Mouse (Mus musculus) 3134 (cell line): ENCODE measurements around the gene Cyyr1.

Experiments used
- DNase-seq: peaks from one replicate; pipeline ENCODE4 v3.0.0-alpha.2; 2011; ENCODE audit warnings: low spot score; ENCODE audit not compliant: insufficient read length; ENCODE audit errors: extremely low read depth

Gene Cyyr1

DNA sequence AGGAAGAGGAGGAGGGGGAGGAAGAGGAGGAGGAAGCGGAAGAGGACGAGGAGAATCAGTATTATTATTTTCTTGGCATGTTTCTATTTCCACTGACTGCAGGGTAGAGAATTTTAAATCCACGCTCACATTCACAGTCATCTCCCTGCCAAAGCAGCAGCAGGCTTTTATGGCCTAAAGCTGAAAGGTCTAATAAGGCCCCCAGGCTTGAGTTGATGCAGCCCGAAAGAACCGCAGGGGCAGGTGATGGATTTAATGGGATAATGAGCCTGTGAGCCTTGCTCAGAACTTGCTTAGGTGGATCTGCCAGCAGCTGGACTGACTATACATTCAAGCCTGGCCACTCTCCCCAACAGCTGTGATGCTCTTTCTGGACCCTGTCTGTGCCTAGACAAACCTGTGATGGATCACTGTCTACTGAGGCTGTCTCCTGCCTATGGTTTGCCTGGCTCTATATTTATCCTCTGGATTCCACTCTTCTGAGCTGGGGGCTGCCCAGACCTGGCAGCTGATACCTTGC lies 78.6 kb downstream of the Cyyr1 start:
- no peak for DNase-seq

DNA sequence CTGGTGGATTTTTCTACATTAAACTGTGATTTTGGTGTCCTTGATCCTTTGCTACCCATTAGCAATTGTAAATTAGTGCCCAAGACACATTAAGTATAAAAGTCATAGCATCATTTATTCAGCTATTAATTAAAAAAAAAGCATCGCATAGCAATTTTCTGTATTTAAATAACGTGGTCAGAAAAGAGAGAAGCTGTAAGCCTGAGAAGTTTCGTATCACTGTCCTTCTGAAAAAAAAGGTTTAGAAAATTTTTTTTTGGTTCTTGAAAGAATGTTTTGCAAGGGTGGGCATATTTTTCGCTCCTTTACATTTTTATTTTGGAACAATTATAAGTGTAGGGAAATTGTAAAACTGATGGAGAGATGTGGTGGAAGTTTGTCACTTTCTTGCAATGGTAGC lies 83.1 kb downstream of the Cyyr1 start:
- no peak for DNase-seq

DNA sequence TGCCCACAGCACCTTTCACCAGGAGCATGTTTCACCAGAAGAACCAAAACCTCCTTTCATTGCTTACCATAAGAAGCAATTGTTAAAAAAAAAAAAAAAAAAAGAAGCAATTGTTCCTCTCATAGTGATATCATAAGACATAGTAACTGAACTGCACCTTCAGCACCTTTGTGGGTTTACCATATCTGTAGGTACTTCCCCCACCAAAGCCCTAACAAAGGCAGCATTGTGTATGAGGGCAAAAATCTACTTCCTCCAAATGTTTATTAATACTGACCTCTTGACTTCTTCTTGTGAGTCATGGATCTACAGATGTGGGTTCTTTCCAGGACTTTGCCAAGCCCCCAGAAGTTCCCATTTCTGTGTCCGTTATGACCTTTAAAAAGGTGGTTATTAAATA lies 98.2 kb downstream of the Cyyr1 start:
- DNase-seq: no peak

DNA sequence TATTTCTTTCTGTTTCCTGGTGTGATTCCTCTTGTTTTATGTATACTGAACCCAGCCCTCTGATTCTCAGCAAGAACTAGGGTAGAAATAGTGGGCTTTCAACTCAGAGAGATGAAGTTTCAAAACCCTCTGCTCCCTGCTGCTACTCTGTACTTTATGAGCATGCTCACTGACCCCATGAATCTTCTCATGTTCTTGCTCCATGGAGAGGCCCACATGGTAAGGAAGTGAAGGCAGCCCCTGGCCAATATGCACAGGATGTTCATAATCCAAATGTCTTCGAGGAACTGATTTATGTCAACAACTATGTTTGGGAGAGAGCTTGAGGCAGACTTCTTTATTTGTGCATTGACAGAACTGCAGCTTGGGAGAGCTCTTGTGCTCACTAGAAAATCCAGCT lies 106.9 kb downstream of the Cyyr1 start:
- DNase-seq: no peak

DNA sequence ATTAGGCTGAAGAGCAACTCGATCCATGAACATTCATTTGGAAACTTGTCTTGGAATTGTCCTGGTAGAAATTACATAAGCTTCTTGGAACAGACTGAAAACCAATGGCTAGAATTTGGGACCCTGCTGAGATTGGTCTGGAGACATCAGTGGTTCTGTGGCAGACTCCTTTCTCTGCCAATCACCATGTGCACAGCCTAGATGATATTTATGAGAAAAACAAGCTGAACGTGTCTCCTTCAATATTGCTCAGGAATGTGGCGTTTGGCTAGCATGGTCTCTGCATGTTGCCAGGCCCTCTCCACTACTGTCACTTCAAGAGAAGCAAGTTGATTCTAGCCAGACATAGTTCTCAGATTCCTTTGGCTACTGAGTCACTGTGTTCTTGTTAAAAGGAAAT lies 107.4 kb downstream of the Cyyr1 start:
- DNase-seq: no peak

DNA sequence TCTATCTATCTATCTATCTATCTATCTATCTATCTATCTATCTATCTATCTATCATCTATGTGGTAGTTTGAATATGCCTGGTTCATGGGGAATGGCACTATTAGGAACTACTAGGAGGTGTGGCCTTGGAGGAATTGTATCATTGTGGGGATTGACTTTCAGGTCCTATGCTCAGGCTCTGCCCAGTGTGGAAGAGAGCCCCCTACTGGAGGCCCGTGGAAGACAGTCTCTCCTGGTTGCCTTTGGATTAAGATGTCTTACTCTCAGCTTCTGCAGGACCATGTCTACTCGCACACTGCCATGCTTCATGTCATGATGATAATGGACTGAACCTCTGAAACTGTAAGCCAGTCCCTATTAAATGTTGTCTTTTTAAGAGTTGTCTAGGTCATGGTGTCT lies 117.8 kb downstream of the Cyyr1 start:
- no peak for DNase-seq

DNA sequence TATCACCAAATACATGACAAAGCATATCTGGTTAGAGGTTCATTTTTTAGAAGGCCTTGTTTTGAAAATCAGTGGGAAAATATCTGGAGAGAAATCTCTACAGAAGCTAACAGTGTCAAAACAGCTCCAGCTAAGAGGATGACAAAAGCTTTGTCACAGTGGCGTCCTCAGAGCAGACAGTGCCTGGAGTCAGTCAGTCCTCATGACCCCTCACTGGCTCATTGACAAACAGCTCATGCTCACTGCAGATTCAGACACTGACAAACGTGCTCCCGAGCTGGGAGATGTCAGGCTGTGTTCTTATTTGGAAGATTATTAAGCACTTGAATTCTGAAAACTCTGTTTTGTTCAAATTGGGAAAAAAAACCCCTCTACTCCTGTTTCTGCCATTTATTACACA lies 124.0 kb downstream of the Cyyr1 start:
- no peak for DNase-seq

DNA sequence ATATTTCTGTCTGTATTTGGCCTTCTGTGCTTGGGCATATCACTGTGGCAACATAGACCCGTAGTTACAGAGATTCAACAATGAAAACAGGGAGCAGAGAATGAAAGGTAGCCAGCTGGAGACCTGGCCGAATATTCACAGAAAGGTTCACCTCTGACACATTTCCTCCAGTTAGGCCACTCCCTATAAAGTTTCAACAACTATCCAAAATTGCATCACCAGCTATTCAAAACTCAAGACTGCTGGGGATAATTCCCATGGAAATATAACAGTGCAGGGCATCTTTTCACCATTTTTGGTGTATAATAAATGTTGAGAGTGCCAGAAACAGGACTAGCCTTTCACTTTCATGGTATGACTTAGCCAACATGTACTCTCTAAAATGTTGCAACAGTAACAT lies 130.3 kb downstream of the Cyyr1 start:
- no peak for DNase-seq

DNA sequence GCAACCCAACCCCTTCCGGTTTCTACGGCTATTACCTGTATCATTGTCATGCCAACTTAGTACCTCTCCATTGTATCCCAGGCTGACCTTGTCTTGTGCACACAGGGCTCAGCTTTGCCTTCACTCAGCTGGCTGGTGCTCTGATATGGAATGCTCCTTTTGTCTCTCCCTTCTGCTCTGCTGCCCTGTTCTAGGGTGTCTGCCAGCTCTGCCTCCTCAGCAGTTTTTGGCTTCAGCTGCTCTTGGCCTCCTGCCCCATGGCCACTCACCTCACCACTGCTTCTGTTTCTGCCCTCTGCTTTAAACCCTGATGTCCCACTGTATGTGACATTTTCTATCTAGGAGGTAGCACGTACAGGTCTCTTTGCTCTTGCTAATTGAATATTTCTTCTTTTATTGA lies 137.8 kb downstream of the Cyyr1 start:
- no peak for DNase-seq

DNA sequence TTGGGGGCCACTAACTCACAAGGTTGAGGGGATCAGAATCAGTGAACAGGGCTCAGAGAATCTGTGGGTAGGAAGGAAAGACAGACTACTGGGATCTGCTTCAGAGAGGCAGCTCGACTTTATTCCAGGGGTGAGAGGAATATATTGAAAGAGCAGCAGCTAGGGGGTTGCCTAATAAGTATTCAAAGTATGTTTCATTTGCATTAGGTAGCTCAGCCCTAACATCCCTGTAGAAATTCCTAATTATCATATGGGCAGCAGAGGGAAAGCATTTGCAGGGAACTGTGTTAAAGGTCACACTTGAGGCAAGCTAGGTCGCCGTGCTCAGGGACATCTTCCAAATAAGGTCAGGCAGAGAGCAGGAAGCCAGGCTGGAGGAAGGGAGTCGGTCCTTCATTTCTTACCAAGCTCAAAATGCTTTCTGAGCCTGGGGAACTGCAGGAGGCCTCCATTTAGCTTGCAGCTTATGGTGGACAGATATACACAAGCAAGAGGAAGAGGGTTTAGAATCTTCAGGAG lies 159.7 kb downstream of the Cyyr1 start:
- DNase-seq: no peak

DNA sequence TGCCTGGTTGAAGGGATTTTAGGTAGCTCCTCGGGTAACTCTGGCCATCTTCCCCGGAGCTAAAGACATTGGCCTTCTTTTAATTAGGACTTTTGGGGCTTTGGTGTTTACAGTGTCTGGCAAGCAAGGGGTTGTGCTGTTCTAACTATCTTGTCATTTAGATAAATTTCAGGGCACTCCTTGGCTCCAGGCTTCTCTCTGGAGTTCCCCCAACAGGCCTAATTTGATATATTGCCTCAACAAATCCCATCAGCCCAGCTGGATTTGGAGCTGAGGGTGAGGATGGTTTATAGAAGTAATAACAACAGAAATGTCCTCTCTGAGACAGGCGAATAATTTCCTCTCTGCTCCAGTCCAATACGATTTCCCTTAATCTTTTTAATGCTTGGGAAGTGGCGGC lies 166.4 kb downstream of the Cyyr1 start:
- DNase-seq: no peak
